32 mouse cellular contexts compared by ENCODE assay signal in the genomic region with DNA sequence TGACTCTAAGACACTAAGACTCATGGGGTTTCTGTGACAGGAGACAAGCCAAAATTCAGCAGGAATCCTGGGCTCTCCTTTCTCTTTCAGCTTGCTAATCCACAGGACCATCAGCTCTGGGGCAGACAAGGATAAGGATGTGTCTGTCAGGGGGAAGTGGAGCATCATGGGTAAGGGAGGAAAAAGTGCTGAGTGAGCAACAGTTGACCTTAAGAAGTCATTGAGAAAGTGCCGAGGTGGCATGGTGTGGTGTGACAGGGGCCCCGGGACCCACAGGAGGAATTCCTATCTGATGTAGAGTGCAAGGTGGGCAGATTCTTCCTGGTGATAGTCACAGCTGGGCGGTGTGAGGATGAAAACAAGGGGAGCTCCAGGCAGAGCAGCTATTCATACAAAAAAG. TPM values are rescaled to one million over a fixed set of nuclear protein-coding genes. Genes with fewer than 3 reads are reported as not detected.
"Had no signal": no experiment of that assay in that cellular context is flagged by ENCODE, and none has a peak within 500 bp of the region (broad histone marks: within the 10 kb centered on the region; RNA-seq: fewer than 3 reads in every experiment).

No protein-coding gene starts in this region.

- H3K27me3 ChIP-seq: embryonic facial prominence, embryonic 12.5 days; embryonic facial prominence, embryonic 15.5 days had no signal

- H3K4me2 ChIP-seq: embryonic facial prominence, embryonic 12.5 days; embryonic facial prominence, embryonic 13.5 days; embryonic facial prominence, embryonic 15.5 days; forebrain, embryonic 12.5 days; forebrain, embryonic 13.5 days; forebrain, embryonic 15.5 days had no signal

- H3K36me3 ChIP-seq: embryonic facial prominence, embryonic 10.5 days; embryonic facial prominence, embryonic 12.5 days; embryonic facial prominence, embryonic 13.5 days; embryonic facial prominence, embryonic 15.5 days; forebrain, embryonic 10.5 days; forebrain, embryonic 12.5 days; forebrain, embryonic 15.5 days had no signal

- H3K4me3 ChIP-seq: embryonic facial prominence, embryonic 10.5 days; embryonic facial prominence, embryonic 12.5 days; embryonic facial prominence, embryonic 13.5 days; embryonic facial prominence, embryonic 15.5 days; erythroblast, embryonic 14.5 days; forebrain, embryonic 10.5 days; forebrain, embryonic 12.5 days; forebrain, embryonic 13.5 days; forebrain, embryonic 15.5 days; gastrocnemius, adult 2 months; heart, adult 2 months had no signal

- H3K9ac ChIP-seq: embryonic facial prominence, embryonic 12.5 days; embryonic facial prominence, embryonic 13.5 days; embryonic facial prominence, embryonic 15.5 days; forebrain, embryonic 12.5 days; forebrain, embryonic 13.5 days; forebrain, embryonic 15.5 days; forebrain, postnatal 0 days had no signal

- H3K4me1 ChIP-seq: embryonic facial prominence, embryonic 12.5 days; embryonic facial prominence, embryonic 13.5 days; embryonic facial prominence, embryonic 15.5 days had no signal

- DNase-seq: cerebellum, adult 9-10 months; cerebellum, adult 9-11 months; cerebellum, postnatal 10 days; cerebellum, postnatal 14 days; cerebellum, postnatal 25 days; cerebellum, postnatal 36 days; embryo, embryonic 11 days; forebrain, postnatal 0 days; gastrocnemius, adult 2 months; gastrocnemius, postnatal 10 days; gastrocnemius, postnatal 14 days; gastrocnemius, postnatal 25 days; gastrocnemius, postnatal 36 days; heart, adult 11 months; heart, adult 18-20 months; heart, adult 2 months had no signal

- H3K27ac ChIP-seq: embryonic facial prominence, embryonic 10.5 days; embryonic facial prominence, embryonic 12.5 days; embryonic facial prominence, embryonic 13.5 days; embryonic facial prominence, embryonic 15.5 days; forebrain, embryonic 10.5 days; forebrain, embryonic 12.5 days; forebrain, embryonic 13.5 days; forebrain, embryonic 15.5 days; gastrocnemius, adult 2 months; heart, adult 2 months had no signal

- H3K9me3 ChIP-seq: embryonic facial prominence, embryonic 10.5 days; embryonic facial prominence, embryonic 12.5 days; embryonic facial prominence, embryonic 13.5 days; embryonic facial prominence, embryonic 15.5 days; forebrain, embryonic 10.5 days; forebrain, embryonic 12.5 days; forebrain, embryonic 13.5 days; forebrain, embryonic 15.5 days had no signal

RNA-seq across cellular contexts. Expression of a gene that starts 25.8 kb away (rescaled TPM):
- total RNA-seq: common myeloid progenitor, adult 5-6 weeks; granulocyte monocyte progenitor cell, adult 5-6 weeks had no signal

RNA-seq across cellular contexts. Expression of a gene that starts 58.7 kb away (rescaled TPM):
- total RNA-seq: common myeloid progenitor, adult 5-6 weeks; forebrain, postnatal 0 days; granulocyte monocyte progenitor cell, adult 5-6 weeks had no signal
- polyA plus RNA-seq: embryonic facial prominence, embryonic 11.5 days; embryonic facial prominence, embryonic 12.5 days; embryonic facial prominence, embryonic 13.5 days; erythroblast, embryonic 14.5 days; forebrain, embryonic 10.5 days; forebrain, embryonic 11.5 days; forebrain, embryonic 13.5 days; forebrain, embryonic 14.5 days; forebrain, embryonic 16.5 days; gonadal fat pad, adult 2 months had no signal
